Mouse (Mus musculus) heart, adult 2 months (tissue): ENCODE measurements around the gene N4bp3.

Source experiments
- CTCF ChIP-seq: fragments of 200-600 bp; IDR thresholded peaks from 2 replicates; pipeline ENCODE4 v1.8.1; 2022; ENCODE audit warnings: antibody characterized with exemption, mild to moderate bottlenecking, moderate library complexity
- POLR2A ChIP-seq: fragments of 200-500 bp; IDR thresholded peaks from 2 replicates; pipeline ENCODE4 v1.6.1; 2011; ENCODE audit warnings: mild to moderate bottlenecking, low read depth, low read length, control low read depth; ENCODE audit not compliant: insufficient read depth

- TF ChIP-seq CTCF: no peak
- no peak for TF ChIP-seq POLR2A
Observed at GRCm38 (mm10) chr11:51694984-51695383, 44.3 kb upstream of the N4bp3 start.
